Mouse (Mus musculus) embryonic fibroblast, embryonic 13.5 days (primary cell): Measurements from ENCODE around the gene Slc26a8.

Source experiments
- CTCF ChIP-seq: IDR thresholded peaks from 2 replicates; pipeline ENCODE4 v1.5.1; 2011; ENCODE audit warnings: mild to moderate bottlenecking, control low read depth, low read length, moderate library complexity, borderline replicate concordance; ENCODE audit not compliant: insufficient read depth
- POLR2A ChIP-seq: IDR thresholded peaks from 2 replicates; pipeline ENCODE4 v1.6.1; 2011; ENCODE audit warnings: low read depth, mild to moderate bottlenecking, control low read depth, low read length, moderate library complexity

- TF ChIP-seq POLR2A (no peak), CTCF (no peak)
These were observed 8.6 kb upstream of the Slc26a8 start for GRCm38 (mm10) chr17:28698672-28699071.
